In genomic region chr9:107578587-107578986, GRCm38 (mm10) we compare ENCODE assay signal across 9 mouse cellular contexts. TPM values are rescaled to one million over a fixed set of nuclear protein-coding genes. Genes with fewer than 3 reads are reported as not detected.
DNase-seq lines count a peak whose midpoint lies in the region; ATAC-seq lines count a peak whose summit lies in the region.
"Had no signal": no experiment of that assay in that cellular context is flagged by ENCODE, and none has a peak within 500 bp of the region (broad histone marks: within the 10 kb centered on the region; RNA-seq: fewer than 3 reads in every experiment).

Gene Naa80, plus strand, starts transcription at chr9:107578887.

- H3K9ac ChIP-seq in kidney, embryonic 16.5 days (replicated peaks; ENCODE audit: low read length): no peak within 1 kb of the TSS; the same call in 1 of the 2 replicates
- no peak within 1 kb of the TSS for H3K9ac ChIP-seq in forebrain, embryonic 15.5 days (replicated peaks)
- H3K9ac ChIP-seq in hindbrain, embryonic 13.5 days: peak within 1 kb of the TSS; percentile 56; the same call in 1 of the 2 replicates

- no peaks in the 10 kb centered on the region for H3K9me3 ChIP-seq in kidney, embryonic 16.5 days (ENCODE audit: low read length)
- H3K9me3 ChIP-seq in forebrain, embryonic 15.5 days: no peaks in the 10 kb centered on the region
- no peaks in the 10 kb centered on the region for H3K9me3 ChIP-seq in hindbrain, embryonic 13.5 days
- H3K9me3 ChIP-seq in midbrain, embryonic 10.5 days (replicated peaks): 0 out of 2 replicates have a peak, but pooled peaks cover 2% of the 10 kb centered on the region

- DNase-seq in kidney, postnatal 10 days: no peak
- DNase-seq in midbrain, embryonic 10.5 days (ENCODE audit: low spot score): no peak
- no peak for DNase-seq in cerebellum, postnatal 25 days
- no peak for DNase-seq in kidney, postnatal 4 days

- H3K4me1 ChIP-seq in kidney, embryonic 16.5 days (ENCODE audit: insufficient read depth, low read length): peaks cover 48% of the 10 kb centered on the region
- peaks cover 39% of the 10 kb centered on the region for H3K4me1 ChIP-seq in forebrain, embryonic 15.5 days
- peaks cover 48% of the 10 kb centered on the region for H3K4me1 ChIP-seq in hindbrain, embryonic 13.5 days (replicated peaks)
- peaks cover 67% of the 10 kb centered on the region for H3K4me1 ChIP-seq in midbrain, embryonic 10.5 days

- WGBS in kidney, embryonic 16.5 days: 79% methylated on average over 3 of the region's 3 CpGs
- WGBS in forebrain, embryonic 15.5 days: 86% methylated on average over 3 of the region's 3 CpGs
- 83% methylated on average over 3 of the region's 3 CpGs for WGBS in hindbrain, embryonic 13.5 days
- WGBS in midbrain, embryonic 10.5 days: 81% methylated on average over 3 of the region's 3 CpGs

- ATAC-seq in kidney, embryonic 16.5 days (ENCODE audit: low FRiP score, low TSS enrichment): no peak
- ATAC-seq in activated CD4-positive, CD25-positive, alpha-beta regulatory T cell, adult 4 months: no peak
- no peak for ATAC-seq in forebrain, embryonic 15.5 days (replicated peaks)
- no peak for ATAC-seq in hindbrain, embryonic 13.5 days (ENCODE audit: low FRiP score)

- H3K36me3 ChIP-seq in kidney, embryonic 16.5 days (ENCODE audit: insufficient read depth, low read length): peaks cover 18% of the 10 kb centered on the region
- H3K36me3 ChIP-seq in forebrain, embryonic 15.5 days: peaks cover 12% of the 10 kb centered on the region
- peaks cover 22% of the 10 kb centered on the region for H3K36me3 ChIP-seq in hindbrain, embryonic 13.5 days
- peaks cover 31% of the 10 kb centered on the region for H3K36me3 ChIP-seq in midbrain, embryonic 10.5 days

- H3K27me3 ChIP-seq in kidney, embryonic 16.5 days (ENCODE audit: insufficient read depth, low read length): no peaks in the 10 kb centered on the region
- H3K27me3 ChIP-seq in forebrain, embryonic 15.5 days: no peaks in the 10 kb centered on the region
- H3K27me3 ChIP-seq in hindbrain, embryonic 13.5 days: no peaks in the 10 kb centered on the region
- no peaks in the 10 kb centered on the region for H3K27me3 ChIP-seq in midbrain, embryonic 10.5 days (ENCODE audit: low read depth, poor library complexity, severe bottlenecking)
- H3K27me3 ChIP-seq: CH12.LX had no signal

- H3K4me2 ChIP-seq in kidney, embryonic 16.5 days (replicated peaks; ENCODE audit: low read depth, low read length): no peak within 1 kb of the TSS
- H3K4me2 ChIP-seq in forebrain, embryonic 15.5 days (replicated peaks): peak within 1 kb of the TSS; percentile 81; the same call in 1 of the 2 replicates
- peak within 1 kb of the TSS; percentile 97; the same call in 1 of the 2 replicates for H3K4me2 ChIP-seq in hindbrain, embryonic 13.5 days

- peak within 1 kb of the TSS; percentile 96; the same call in 1 of the 2 replicates for H3K27ac ChIP-seq in kidney, embryonic 16.5 days (ENCODE audit: low read length)
- H3K27ac ChIP-seq in forebrain, embryonic 15.5 days (replicated peaks): peak within 1 kb of the TSS; percentile 90
- H3K27ac ChIP-seq in hindbrain, embryonic 13.5 days: peak within 1 kb of the TSS; percentile 86; the same call in 1 of the 2 replicates
- 0 out of 2 replicates have a peak within 1 kb of the TSS, but pooled peaks have one; percentile 35 for H3K27ac ChIP-seq in midbrain, embryonic 10.5 days (replicated peaks)

- no peak within 1 kb of the TSS for H3K4me3 ChIP-seq in kidney, embryonic 16.5 days (ENCODE audit: low read length)
- H3K4me3 ChIP-seq in forebrain, embryonic 15.5 days: no peak within 1 kb of the TSS
- no peak within 1 kb of the TSS for H3K4me3 ChIP-seq in hindbrain, embryonic 13.5 days
- H3K4me3 ChIP-seq in midbrain, embryonic 10.5 days: peak within 1 kb of the TSS; percentile 66; the same call in 1 of the 2 replicates

RNA-seq across cellular contexts. Expression of gene Naa80, which starts in this region (rescaled TPM):
- polyA plus RNA-seq in kidney, embryonic 16.5 days (2015; fragmentation: Nextera tagmentation; extraction: Ambion mirVana): 21.8 and 24.1 TPM in 2 replicates
- 10 to 100 TPM; 16.6 to 21.7 TPM for polyA plus RNA-seq in activated CD4-positive, CD25-positive, alpha-beta regulatory T cell, adult 4 months (2017; shearing (Covaris generic))
- polyA plus RNA-seq in forebrain, embryonic 15.5 days (2015; fragmentation: Nextera tagmentation; extraction: Ambion mirVana): 14.7 and 17.0 TPM in 2 replicates
- polyA plus RNA-seq in hindbrain, embryonic 13.5 days (2015; fragmentation: Nextera tagmentation; extraction: Ambion mirVana): 14.1 and 16.5 TPM in 2 replicates
- 17.6 and 18.2 TPM in 2 replicates for polyA plus RNA-seq in midbrain, embryonic 10.5 days (2016; fragmentation: Nextera tagmentation; extraction: Ambion mirVana)

Comparison
In these comparisons a context has a peak if more than half of its experiments do, and no peak if none do; other contexts are left out.
1. H3K27ac ChIP-seq: peak in every context shown above with its lines; median percentile 96 in kidney, embryonic 16.5 days; 90 in forebrain, embryonic 15.5 days; 86 in hindbrain, embryonic 13.5 days; 35 in midbrain, embryonic 10.5 days.